Mouse (Mus musculus) heart, embryonic 15.5 days (tissue): ENCODE measurements around the gene Plch1. TPM values are rescaled to one million over a fixed set of nuclear protein-coding genes. Genes with fewer than 3 reads are reported as not detected.
A peak's percentile ranks its signal among the peaks of the same experiment; 100 is the strongest.

Experiments
- ATAC-seq: fragments of 200-750 bp; cut with Nextera tagmentation; replicated peaks from 2 replicates; pipeline ENCODE4 v1.8.0; 2017; ENCODE audit warnings: low read depth, moderate TSS enrichment; ENCODE audit not compliant: insufficient number of reproducible peaks, insufficient read depth, low FRiP score
- H3K27ac ChIP-seq: fragments of 300-500 bp; sonication (generic); 2 replicates; pipeline ENCODE4 v1.5.1; 2015; ENCODE audit warnings: mild to moderate bottlenecking, inconsistent platforms
- H3K27me3 ChIP-seq: fragments of 300-500 bp; sonication (generic); 2 replicates; pipeline ENCODE4 v1.6.1; 2015; ENCODE audit warnings: inconsistent platforms
- H3K36me3 ChIP-seq: fragments of 300-500 bp; sonication (generic); 2 replicates; pipeline ENCODE4 v1.6.1; 2015; ENCODE audit warnings: mild to moderate bottlenecking, inconsistent platforms
- H3K4me1 ChIP-seq: fragments of 300-500 bp; sonication (generic); replicated peaks from 2 replicates; pipeline ENCODE4 v1.6.1; 2015; ENCODE audit warnings: inconsistent platforms
- H3K4me2 ChIP-seq: fragments of 300-500 bp; sonication (generic); 2 replicates; pipeline ENCODE4 v1.6.1; 2015; ENCODE audit warnings: inconsistent platforms, mild to moderate bottlenecking, moderate library complexity
- H3K4me3 ChIP-seq: fragments of 300-500 bp; sonication (generic); 2 replicates; pipeline ENCODE4 v1.5.1; 2015; ENCODE audit warnings: mild to moderate bottlenecking, inconsistent platforms
- H3K9ac ChIP-seq: fragments of 300-500 bp; sonication (generic); 2 replicates; pipeline ENCODE4 v1.6.1; 2015; ENCODE audit warnings: mild to moderate bottlenecking, inconsistent platforms
- H3K9me3 ChIP-seq: fragments of 300-500 bp; sonication (generic); replicated peaks from 2 replicates; pipeline ENCODE4 v1.6.1; 2016; ENCODE audit warnings: inconsistent platforms
- WGBS: fragments of 180-500 bp; shearing (Covaris S2); methylation state at CpG from one replicate; pipeline ENCODE4 v1.1.7; 2015; ENCODE audit warnings: mixed read lengths; 5-methylcytosine and 5-hydroxymethylcytosine counted together
- polyA plus RNA-seq: library from polyadenylated mRNA; unstranded; fragments of >200 nt; fragmentation: Nextera tagmentation; extraction: Ambion mirVana; gene quantifications from 2 replicates; pipeline ENCODE4 v1.2.1, GENCODE M21; 2015

Plch1 gene
- polyA plus RNA-seq, 1 experiment from 2014 or later = 0.40 TPM

DNA sequence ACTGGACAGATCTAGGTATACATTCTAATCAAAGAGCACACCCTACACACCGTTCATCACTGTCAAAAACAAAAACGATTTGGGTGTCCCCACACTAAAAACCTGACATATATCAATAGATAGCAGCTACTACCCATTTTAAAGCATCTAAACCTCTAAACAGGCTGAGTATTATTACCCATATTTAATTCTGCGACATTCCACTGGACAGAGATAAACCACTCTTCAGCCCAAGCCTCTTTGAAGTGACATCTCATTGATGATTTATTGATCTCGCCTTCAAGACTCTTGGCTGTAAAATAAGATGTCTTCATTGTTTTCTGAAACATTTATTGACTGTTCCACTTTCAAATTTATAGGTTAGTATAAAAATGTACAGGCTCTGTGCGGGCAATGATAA, 46.4 kb downstream of the Plch1 start:
- no peak overlapping the region for H3K9ac ChIP-seq
- no peak for ATAC-seq

GRCm38 (mm10) chr3:63851125-63851698, 48.1 kb downstream of the Plch1 start:
- no peaks in the 10 kb centered on the region for H3K27me3 ChIP-seq
- H3K4me2 ChIP-seq = no peak overlapping the region
- H3K4me3 ChIP-seq = no peak overlapping the region
- no peak overlapping the region for H3K9ac ChIP-seq
- H3K4me1 ChIP-seq = 0 out of 2 replicates have a peak, but pooled peaks cover 2% of the 10 kb centered on the region
- ATAC-seq = no peak
- H3K9me3 ChIP-seq = no peaks in the 10 kb centered on the region
- H3K27ac ChIP-seq = no peak overlapping the region
- WGBS = 62% methylated on average over 12 of the region's 12 CpGs
- no peaks in the 10 kb centered on the region for H3K36me3 ChIP-seq

More for the DNA sequence above, 46.4 kb downstream of the Plch1 start:
- H3K4me1 ChIP-seq = 0 out of 2 replicates have a peak, but pooled peaks cover 2% of the 10 kb centered on the region
- H3K4me2 ChIP-seq = no peak overlapping the region
- no peaks in the 10 kb centered on the region for H3K9me3 ChIP-seq
- H3K4me3 ChIP-seq = no peak overlapping the region
- no peaks in the 10 kb centered on the region for H3K36me3 ChIP-seq
- WGBS = 74% methylated on average over 5 of the region's 5 CpGs
- no peak overlapping the region for H3K27ac ChIP-seq
- H3K27me3 ChIP-seq = no peaks in the 10 kb centered on the region

GRCm38 (mm10) chr3:63849765-63850346, 49.4 kb downstream of the Plch1 start:
- Histone ChIP-seq H3K4me2 (no peak overlapping the region), H3K4me3 (no peak overlapping the region), H3K27ac (no peak overlapping the region), H3K36me3 (no peaks in the 10 kb centered on the region), H3K4me1 (0 out of 2 replicates have a peak, but pooled peaks cover 2% of the 10 kb centered on the region), H3K27me3 (no peaks in the 10 kb centered on the region), H3K9ac (no peak overlapping the region), H3K9me3 (no peaks in the 10 kb centered on the region)
- WGBS = 44% methylated on average over 10 of the region's 10 CpGs
- ATAC-seq = no peak

- no peaks in the 10 kb centered on the region for H3K9me3 ChIP-seq
- H3K4me3 ChIP-seq = no peak overlapping the region
- no peak for ATAC-seq
- 55% methylated on average over 4 of the region's 4 CpGs for WGBS
- no peak overlapping the region for H3K9ac ChIP-seq
- H3K27me3 ChIP-seq = no peaks in the 10 kb centered on the region
- no peaks in the 10 kb centered on the region for H3K36me3 ChIP-seq
- no peak overlapping the region for H3K4me2 ChIP-seq
- H3K27ac ChIP-seq = no peak overlapping the region
- H3K4me1 ChIP-seq = no peaks in the 10 kb centered on the region
Measured at GRCm38 (mm10) chr3:63844141-63844540, 55.1 kb downstream of the Plch1 start.

DNA sequence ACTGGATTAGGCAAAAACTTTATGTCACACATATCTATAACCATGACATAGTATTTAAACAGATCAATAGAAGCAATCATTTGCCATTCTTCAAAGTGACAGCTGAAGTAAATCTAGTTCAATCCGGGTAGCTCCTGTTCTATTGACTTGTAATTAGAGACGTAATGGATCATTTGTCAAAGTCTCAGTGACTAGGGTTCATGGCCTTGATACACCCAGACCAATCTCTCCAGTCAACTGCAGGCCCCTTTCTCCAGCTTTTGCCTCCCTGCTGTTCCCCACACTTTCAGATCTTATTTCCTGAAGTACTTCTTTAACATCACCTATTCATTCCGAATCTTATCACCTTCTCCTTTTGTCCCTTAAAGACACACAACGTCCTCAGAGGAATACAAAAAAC, 56.8 kb downstream of the Plch1 start:
- Histone ChIP-seq H3K36me3 (no peaks in the 10 kb centered on the region), H3K27me3 (no peaks in the 10 kb centered on the region), H3K9ac (no peak overlapping the region), H3K27ac (no peak overlapping the region), H3K4me1 (peaks cover 4% of the 10 kb centered on the region; the same call in 1 of the 2 replicates), H3K9me3 (no peaks in the 10 kb centered on the region), H3K4me2 (no peak overlapping the region), H3K4me3 (no peak overlapping the region)
- no peak for ATAC-seq
- WGBS = 61% methylated on average over 4 of the region's 4 CpGs

DNA sequence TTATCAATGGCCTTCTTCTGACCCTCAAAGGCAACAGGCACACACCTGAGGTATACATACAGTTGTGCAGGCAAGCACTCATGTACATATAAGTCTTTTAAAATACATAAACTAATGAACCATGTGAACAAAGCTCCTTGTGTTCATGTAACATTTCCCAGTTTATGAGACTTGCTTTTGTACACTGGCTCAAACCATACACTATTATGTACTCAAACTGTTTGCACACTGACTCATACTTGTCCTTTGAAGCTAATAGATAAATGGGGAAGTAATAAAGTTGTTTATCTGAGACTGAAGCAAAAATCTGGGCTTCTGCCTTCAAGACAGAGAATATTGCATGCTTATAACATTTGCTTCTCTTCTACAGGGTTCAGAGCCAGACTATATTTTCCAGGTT, 61.5 kb downstream of the Plch1 start:
- Histone ChIP-seq H3K4me1 (peaks cover 4% of the 10 kb centered on the region; the same call in 1 of the 2 replicates), H3K27ac (no peak overlapping the region), H3K9me3 (no peaks in the 10 kb centered on the region), H3K36me3 (no peaks in the 10 kb centered on the region), H3K9ac (no peak overlapping the region), H3K4me3 (no peak overlapping the region), H3K27me3 (no peaks in the 10 kb centered on the region), H3K4me2 (no peak overlapping the region)
- no peak for ATAC-seq

DNA sequence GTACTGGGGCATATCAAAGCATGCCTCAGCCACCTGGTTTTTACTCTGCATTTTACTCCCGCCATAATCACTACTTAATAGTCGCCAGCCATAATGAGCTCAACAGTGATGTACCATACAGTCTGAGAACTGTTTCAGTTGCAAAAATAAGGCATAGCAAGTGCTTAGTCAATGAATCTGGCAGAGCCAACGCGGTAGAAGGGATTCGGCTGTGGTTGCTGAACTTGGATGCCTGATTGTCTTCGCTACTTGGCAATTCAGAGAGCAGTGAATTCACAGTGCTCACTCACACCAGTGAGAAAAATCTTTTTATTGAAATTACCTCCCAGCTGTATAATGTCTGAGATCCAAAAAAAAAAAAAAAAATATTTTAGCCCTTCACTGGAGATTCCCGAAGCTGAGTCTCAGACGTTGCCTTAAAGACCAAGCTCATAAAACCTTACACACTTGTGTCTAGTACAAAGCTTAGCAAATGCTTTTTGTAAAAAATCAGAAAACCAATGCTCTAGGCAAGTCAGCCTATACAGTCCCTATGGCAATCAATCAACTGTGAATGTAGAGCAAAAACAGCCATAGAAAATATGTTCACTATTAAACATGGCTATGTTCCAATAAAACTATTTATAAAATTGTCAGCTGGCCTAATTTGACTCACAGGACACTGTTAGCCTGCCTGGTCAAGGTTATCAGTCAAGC, 62.2 kb downstream of the Plch1 start:
- Histone ChIP-seq H3K36me3 (no peaks in the 10 kb centered on the region), H3K4me1 (peaks cover 4% of the 10 kb centered on the region; the same call in 1 of the 2 replicates), H3K27me3 (no peaks in the 10 kb centered on the region), H3K4me3 (no peak overlapping the region), H3K9ac (no peak overlapping the region), H3K9me3 (no peaks in the 10 kb centered on the region), H3K4me2 (no peak overlapping the region), H3K27ac (no peak overlapping the region)
- ATAC-seq = no peak
- WGBS = 86% methylated on average over 8 of the region's 8 CpGs

DNA sequence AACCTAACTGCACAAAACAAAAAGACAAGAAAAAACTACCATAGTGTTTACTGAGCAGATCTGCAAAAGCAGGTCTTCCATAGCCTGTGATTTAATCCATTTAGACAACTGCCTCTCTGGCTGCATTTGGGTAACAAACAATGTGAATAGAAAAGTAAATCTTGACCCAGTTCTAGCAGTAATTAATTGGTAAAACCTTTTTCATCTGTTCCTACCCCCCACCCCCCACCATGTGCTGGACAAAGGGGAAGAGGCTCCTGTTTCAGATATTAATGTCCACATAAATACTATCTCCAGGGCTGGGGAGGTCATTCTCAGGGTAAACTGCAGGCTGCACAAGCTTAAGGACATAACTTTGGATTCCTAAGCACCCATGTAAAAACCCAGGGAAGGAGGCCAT, 63.5 kb downstream of the Plch1 start:
- no peaks in the 10 kb centered on the region for H3K36me3 ChIP-seq
- no peak for ATAC-seq

DNA sequence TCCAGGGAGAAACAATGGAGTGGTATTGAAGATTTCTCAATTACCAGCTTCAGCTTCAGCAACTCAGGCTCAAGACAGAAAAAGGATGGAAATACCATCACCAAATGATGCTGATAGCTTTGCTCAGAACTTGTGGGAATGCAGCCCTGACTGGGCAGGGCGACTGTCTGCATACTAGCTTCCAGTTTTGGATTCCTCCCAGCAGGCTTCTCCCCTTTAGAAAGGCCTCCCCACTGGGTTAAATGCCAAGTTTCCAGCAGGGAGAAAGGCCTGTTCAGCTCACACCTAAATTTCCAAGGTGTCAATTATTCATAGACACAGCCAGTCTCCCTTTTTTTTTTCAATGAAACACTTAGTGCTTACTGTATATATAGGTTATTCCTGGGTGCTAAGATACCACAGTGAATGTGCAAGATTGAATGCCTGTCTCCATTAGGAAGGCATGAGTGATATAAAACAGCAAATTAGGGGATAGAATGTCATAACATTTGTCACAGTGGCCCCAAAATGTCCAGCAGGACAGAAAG, 75.3 kb downstream of the Plch1 start:
- Histone ChIP-seq H3K9ac (no peak overlapping the region), H3K4me2 (no peak overlapping the region), H3K27me3 (no peaks in the 10 kb centered on the region), H3K4me3 (no peak overlapping the region), H3K4me1 (peaks cover 19% of the 10 kb centered on the region), H3K27ac (peak overlapping the region; percentile 70), H3K9me3 (no peaks in the 10 kb centered on the region), H3K36me3 (no peaks in the 10 kb centered on the region)
- 0 out of 2 replicates have a peak, but pooled peaks have one; percentile 39 for ATAC-seq
- 17% methylated on average over 1 of the region's 1 CpGs for WGBS

More for the DNA sequence above, 63.5 kb downstream of the Plch1 start:
- H3K9ac ChIP-seq = no peak overlapping the region
- no peak overlapping the region for H3K4me3 ChIP-seq
- H3K27ac ChIP-seq = no peak overlapping the region
- peaks cover 4% of the 10 kb centered on the region; the same call in 1 of the 2 replicates for H3K4me1 ChIP-seq
- H3K4me2 ChIP-seq = no peak overlapping the region
- H3K9me3 ChIP-seq = no peaks in the 10 kb centered on the region
- no peaks in the 10 kb centered on the region for H3K27me3 ChIP-seq

DNA sequence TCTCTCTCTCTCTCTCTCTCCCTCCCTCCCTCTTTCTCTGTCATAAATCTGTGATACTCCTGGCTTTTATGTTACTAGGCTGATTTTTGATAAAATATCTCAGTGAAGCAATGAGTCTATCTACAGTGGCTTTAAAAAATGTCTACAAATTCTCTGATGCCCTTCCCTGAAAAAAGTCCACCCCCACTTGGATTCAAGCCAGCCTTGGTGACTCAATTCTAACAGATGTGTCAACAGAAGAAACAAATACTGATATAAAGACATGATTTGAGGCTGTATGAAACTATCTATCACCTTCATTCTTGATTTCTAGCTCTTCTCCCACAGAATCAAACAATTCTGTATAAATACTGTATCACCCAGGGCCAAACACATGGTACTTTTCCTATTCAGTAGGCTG, 76.6 kb downstream of the Plch1 start:
- Histone ChIP-seq H3K4me1 (peaks cover 19% of the 10 kb centered on the region), H3K4me3 (no peak overlapping the region), H3K27me3 (no peaks in the 10 kb centered on the region), H3K9ac (no peak overlapping the region), H3K27ac (no peak overlapping the region), H3K4me2 (no peak overlapping the region), H3K36me3 (no peaks in the 10 kb centered on the region), H3K9me3 (no peaks in the 10 kb centered on the region)
- no peak for ATAC-seq

GRCm38 (mm10) chr3:63815131-63815530, 84.1 kb downstream of the Plch1 start:
- no peaks in the 10 kb centered on the region for H3K9me3 ChIP-seq
- H3K4me3 ChIP-seq = no peak overlapping the region
- no peaks in the 10 kb centered on the region for H3K27me3 ChIP-seq
- no peak overlapping the region for H3K27ac ChIP-seq
- H3K9ac ChIP-seq = no peak overlapping the region
- no peaks in the 10 kb centered on the region for H3K4me1 ChIP-seq
- WGBS = 48% methylated on average over 3 of the region's 3 CpGs
- no peak for ATAC-seq
- no peaks in the 10 kb centered on the region for H3K36me3 ChIP-seq
- no peak overlapping the region for H3K4me2 ChIP-seq
